Mouse (Mus musculus) liver, embryonic 16.5 days (tissue): ENCODE data around the gene Slc44a3. TPM values are rescaled to one million over a fixed set of nuclear protein-coding genes. Genes with fewer than 3 reads are reported as not detected.

Experiments
- ATAC-seq: fragments of 200-750 bp; cut with Nextera tagmentation; 2 replicates; pipeline ENCODE4 v1.8.0; 2017; ENCODE audit warnings: low read depth, mild to moderate bottlenecking, moderate number of reproducible peaks, moderate library complexity
- H3K27ac ChIP-seq: fragments of 300-500 bp; sonication (generic); 2 replicates; pipeline ENCODE4 v1.5.1; 2014; ENCODE audit warnings: mild to moderate bottlenecking, low read length
- H3K27me3 ChIP-seq: fragments of 300-500 bp; sonication (generic); 2 replicates; pipeline ENCODE4 v1.6.1; 2014; ENCODE audit warnings: low read depth, low read length, mixed read lengths; ENCODE audit not compliant: control insufficient read depth, insufficient read depth
- H3K36me3 ChIP-seq: fragments of 300-500 bp; sonication (generic); 2 replicates; pipeline ENCODE4 v1.6.1; 2014; ENCODE audit warnings: mild to moderate bottlenecking; ENCODE audit not compliant: control insufficient read depth, insufficient read depth
- H3K4me1 ChIP-seq: fragments of 300-500 bp; sonication (generic); 2 replicates; pipeline ENCODE4 v1.6.1; 2014; ENCODE audit warnings: low read depth, low read length, mixed read lengths; ENCODE audit not compliant: control insufficient read depth
- H3K4me2 ChIP-seq: fragments of 300-500 bp; sonication (generic); 2 replicates; pipeline ENCODE4 v1.6.1; 2014; ENCODE audit warnings: low read depth, low read length, mixed read lengths
- H3K4me3 ChIP-seq: fragments of 300-500 bp; sonication (generic); 2 replicates; pipeline ENCODE4 v1.5.1; 2014; ENCODE audit warnings: low read depth, mild to moderate bottlenecking, low read length
- H3K9ac ChIP-seq: fragments of 300-500 bp; sonication (generic); 2 replicates; pipeline ENCODE4 v1.6.1; 2014; ENCODE audit warnings: low read depth, low read length
- H3K9me3 ChIP-seq: fragments of 300-500 bp; sonication (generic); replicated peaks from 2 replicates; pipeline ENCODE4 v1.6.1; 2016; ENCODE audit warnings: low read length; ENCODE audit not compliant: control insufficient read depth
- WGBS: fragments of 180-500 bp; shearing (Covaris S2); extraction: QIAGEN DNeasy Blood & Tissue Kit; methylation state at CpG from one replicate; pipeline ENCODE4 v1.1.7; 2014; ENCODE audit not compliant: insufficient replicate concordance; 5-methylcytosine and 5-hydroxymethylcytosine counted together
- polyA plus RNA-seq: library from polyadenylated mRNA; unstranded; fragments of >200 nt; fragmentation: Nextera tagmentation; extraction: Ambion mirVana; gene quantifications from 2 replicates; pipeline ENCODE4 v1.2.1, GENCODE M21; 2015

Slc44a3 gene
- polyA plus RNA-seq, 1 experiment from 2014 or later: 22.8 TPM

- Histone ChIP-seq H3K4me3 (no peak overlapping the region), H3K4me1 (no peaks in the 10 kb centered on the region), H3K9ac (no peak overlapping the region), H3K36me3 (no peaks in the 10 kb centered on the region), H3K4me2 (no peak overlapping the region), H3K27me3 (no peaks in the 10 kb centered on the region), H3K27ac (no peak overlapping the region; the same call in 1 of the 2 replicates), H3K9me3 (no peaks in the 10 kb centered on the region)
- no peak for ATAC-seq
- WGBS: 38% methylated on average over 4 of the region's 4 CpGs
These were observed 39.3 kb upstream of the Slc44a3 start for GRCm38 (mm10) chr3:121571491-121571890.

- no peaks in the 10 kb centered on the region for H3K4me1 ChIP-seq
- no peak for ATAC-seq
These were observed 38.4 kb upstream of the Slc44a3 start for GRCm38 (mm10) chr3:121570623-121571022.

GRCm38 (mm10) chr3:121569767-121570166, 37.6 kb upstream of the Slc44a3 start:
- 65% methylated on average over 5 of the region's 5 CpGs for WGBS
- Histone ChIP-seq H3K4me2 (no peak overlapping the region), H3K9ac (no peak overlapping the region), H3K36me3 (no peaks in the 10 kb centered on the region), H3K27ac (no peak overlapping the region), H3K9me3 (no peaks in the 10 kb centered on the region), H3K4me3 (no peak overlapping the region), H3K27me3 (no peaks in the 10 kb centered on the region), H3K4me1 (no peaks in the 10 kb centered on the region)
- no peak for ATAC-seq

More at GRCm38 (mm10) chr3:121570623-121571022, 38.4 kb upstream of the Slc44a3 start:
- WGBS: 55% methylated on average over 11 of the region's 11 CpGs
- Histone ChIP-seq H3K4me3 (no peak overlapping the region), H3K36me3 (no peaks in the 10 kb centered on the region), H3K27me3 (no peaks in the 10 kb centered on the region), H3K9me3 (no peaks in the 10 kb centered on the region), H3K27ac (no peak overlapping the region), H3K9ac (no peak overlapping the region), H3K4me2 (no peak overlapping the region)

GRCm38 (mm10) chr3:121569004-121569403, 36.8 kb upstream of the Slc44a3 start:
- ATAC-seq: no peak

GRCm38 (mm10) chr3:121567904-121568303, 35.7 kb upstream of the Slc44a3 start:
- ATAC-seq: no peak
- no peak overlapping the region for H3K9ac ChIP-seq

More at GRCm38 (mm10) chr3:121569004-121569403, 36.8 kb upstream of the Slc44a3 start:
- Histone ChIP-seq H3K27ac (no peak overlapping the region), H3K9me3 (no peaks in the 10 kb centered on the region), H3K9ac (no peak overlapping the region), H3K36me3 (no peaks in the 10 kb centered on the region), H3K4me2 (no peak overlapping the region), H3K4me1 (no peaks in the 10 kb centered on the region), H3K4me3 (no peak overlapping the region), H3K27me3 (no peaks in the 10 kb centered on the region)
- WGBS: 71% methylated on average over 9 of the region's 9 CpGs

GRCm38 (mm10) chr3:121567337-121567900, 35.2 kb upstream of the Slc44a3 start:
- Histone ChIP-seq H3K27me3 (no peaks in the 10 kb centered on the region), H3K4me2 (no peak overlapping the region), H3K9ac (no peak overlapping the region), H3K4me3 (no peak overlapping the region), H3K4me1 (no peaks in the 10 kb centered on the region), H3K27ac (no peak overlapping the region), H3K9me3 (no peaks in the 10 kb centered on the region), H3K36me3 (no peaks in the 10 kb centered on the region)
- ATAC-seq: no peak
- 65% methylated on average over 2 of the region's 2 CpGs for WGBS

More at GRCm38 (mm10) chr3:121567904-121568303, 35.7 kb upstream of the Slc44a3 start:
- 62% methylated on average over 9 of the region's 9 CpGs for WGBS
- H3K27ac ChIP-seq: no peak overlapping the region
- no peak overlapping the region for H3K4me2 ChIP-seq
- no peak overlapping the region for H3K4me3 ChIP-seq
- H3K36me3 ChIP-seq: no peaks in the 10 kb centered on the region
- no peaks in the 10 kb centered on the region for H3K9me3 ChIP-seq
- H3K27me3 ChIP-seq: no peaks in the 10 kb centered on the region
- no peaks in the 10 kb centered on the region for H3K4me1 ChIP-seq

GRCm38 (mm10) chr3:121566901-121567300, 34.7 kb upstream of the Slc44a3 start:
- Histone ChIP-seq H3K4me2 (no peak overlapping the region), H3K36me3 (no peaks in the 10 kb centered on the region), H3K27me3 (no peaks in the 10 kb centered on the region), H3K4me3 (no peak overlapping the region), H3K27ac (no peak overlapping the region), H3K4me1 (no peaks in the 10 kb centered on the region), H3K9ac (no peak overlapping the region), H3K9me3 (no peaks in the 10 kb centered on the region)
- no peak for ATAC-seq
- 58% methylated on average over 4 of the region's 4 CpGs for WGBS

- Histone ChIP-seq H3K4me3 (no peak overlapping the region), H3K4me2 (no peak overlapping the region), H3K9me3 (no peaks in the 10 kb centered on the region), H3K9ac (no peak overlapping the region), H3K36me3 (no peaks in the 10 kb centered on the region), H3K27me3 (no peaks in the 10 kb centered on the region), H3K27ac (no peak overlapping the region), H3K4me1 (no peaks in the 10 kb centered on the region)
- ATAC-seq: no peak
- WGBS: 44% methylated on average over 3 of the region's 3 CpGs
These were observed 29.6 kb upstream of the Slc44a3 start for GRCm38 (mm10) chr3:121561803-121562202.

- no peak overlapping the region for H3K4me3 ChIP-seq
- no peak for ATAC-seq
- H3K36me3 ChIP-seq: no peaks in the 10 kb centered on the region
- H3K9me3 ChIP-seq: no peaks in the 10 kb centered on the region
- no peaks in the 10 kb centered on the region for H3K27me3 ChIP-seq
- peaks cover 7% of the 10 kb centered on the region for H3K4me1 ChIP-seq
- WGBS: 71% methylated on average over 14 of the region's 14 CpGs
- no peak overlapping the region for H3K9ac ChIP-seq
- no peak overlapping the region for H3K4me2 ChIP-seq
- H3K27ac ChIP-seq: no peak overlapping the region
These were observed 28.1 kb upstream of the Slc44a3 start for GRCm38 (mm10) chr3:121560115-121560865.
